Mouse (Mus musculus) brain, embryonic 14.5 days (tissue): Measurements from ENCODE around the gene Aph1c.

Experiments
- CTCF ChIP-seq: fragments of 200-500 bp; IDR thresholded peaks from 2 replicates; pipeline ENCODE4 v1.5.1; 2012; ENCODE audit warnings: inconsistent platforms, mild to moderate bottlenecking, moderate library complexity, borderline replicate concordance; ENCODE audit not compliant: insufficient read depth, insufficient read length; ENCODE audit errors: extremely low read depth
- POLR2A ChIP-seq: fragments of 200-500 bp; IDR thresholded peaks from 2 replicates; pipeline ENCODE4 v1.6.1; 2012; ENCODE audit warnings: mild to moderate bottlenecking, inconsistent platforms, borderline replicate concordance; ENCODE audit not compliant: poor library complexity, insufficient read depth, insufficient read length, severe bottlenecking; ENCODE audit errors: extremely low read depth

GRCm38 (mm10) chr9:66878899-66879298 lies 44.4 kb upstream of the Aph1c start:
- TF ChIP-seq CTCF (no peak), POLR2A (no peak)
